Mouse (Mus musculus) liver, adult 2 months (tissue): ENCODE results near the gene Cdkal1. TPM values are rescaled to one million over a fixed set of nuclear protein-coding genes. Genes with fewer than 3 reads are reported as not detected.
A peak's percentile ranks its signal among the peaks of the same experiment; 100 is the strongest.

Experiments
- DNase-seq: peaks from one replicate; pipeline ENCODE4 v3.0.0-alpha.2; 2011; ENCODE audit warnings: low read depth, low spot score; ENCODE audit errors: extremely low read depth
- H3K27ac ChIP-seq: fragments of 200-500 bp; replicated peaks from 2 replicates; pipeline ENCODE4 v1.5.1; 2012; ENCODE audit warnings: low read depth, mild to moderate bottlenecking, control low read depth, inconsistent platforms, low read length; ENCODE audit not compliant: insufficient read depth
- H3K27me3 ChIP-seq: fragments of 200-500 bp; 2 replicates; pipeline ENCODE4 v1.6.1; 2012; ENCODE audit warnings: mild to moderate bottlenecking, moderate library complexity, low read length, inconsistent platforms; ENCODE audit not compliant: control insufficient read depth, insufficient read depth
- H3K36me3 ChIP-seq: fragments of 200-500 bp; 2 replicates; pipeline ENCODE4 v1.6.1; 2012; ENCODE audit warnings: low read length, inconsistent platforms; ENCODE audit not compliant: control insufficient read depth, insufficient read depth
- H3K4me1 ChIP-seq: fragments of 200-500 bp; 2 replicates; pipeline ENCODE4 v1.6.1; 2011; ENCODE audit warnings: low read length; ENCODE audit not compliant: control insufficient read depth, insufficient read depth
- H3K4me3 ChIP-seq: fragments of 200-500 bp; 2 replicates; pipeline ENCODE4 v1.5.1; 2011; ENCODE audit warnings: low read depth, mild to moderate bottlenecking, control low read depth, low read length, moderate library complexity; ENCODE audit not compliant: insufficient read depth
- H3K79me2 ChIP-seq: fragments of 200-500 bp; 2 replicates; pipeline ENCODE4 v1.6.1; 2012; ENCODE audit warnings: inconsistent platforms, mild to moderate bottlenecking, low read length, moderate library complexity; ENCODE audit not compliant: control insufficient read depth, insufficient read depth
- H3K9ac ChIP-seq: fragments of 200-500 bp; 2 replicates; pipeline ENCODE4 v1.6.1; 2012; ENCODE audit warnings: low read depth, mild to moderate bottlenecking, control low read depth, inconsistent platforms, low read length
- CTCF ChIP-seq: fragments of 200-500 bp; IDR thresholded peaks from 2 replicates; pipeline ENCODE4 v1.5.1; 2011; ENCODE audit warnings: low read depth, low read length, control low read depth
- POLR2A ChIP-seq: fragments of 200-500 bp; IDR thresholded peaks from 2 replicates; pipeline ENCODE4 v1.6.1; 2011; ENCODE audit warnings: low read length, control low read depth; ENCODE audit not compliant: insufficient read depth; ENCODE audit errors: extremely low read depth
- WGBS: fragments of 180-500 bp; shearing (Covaris S2); methylation state at CpG from one replicate; pipeline ENCODE4 v1.1.7; 2018; 5-methylcytosine and 5-hydroxymethylcytosine counted together
- polyA plus RNA-seq: library from polyadenylated mRNA; depleted of rRNA; stranded (reverse); fragments of >200 nt; gene quantifications from 2 replicates; pipeline ENCODE4 v1.2.3, GENCODE M21; 2012
- total RNA-seq: library from RNA; depleted of rRNA; stranded (reverse); fragments of >200 nt; gene quantifications from 2 replicates; pipeline ENCODE4 v1.2.3, GENCODE M21; 2014

Gene Cdkal1
- total and polyA plus RNA-seq, 2 experiments = 1.7 to 13.6 TPM

DNA sequence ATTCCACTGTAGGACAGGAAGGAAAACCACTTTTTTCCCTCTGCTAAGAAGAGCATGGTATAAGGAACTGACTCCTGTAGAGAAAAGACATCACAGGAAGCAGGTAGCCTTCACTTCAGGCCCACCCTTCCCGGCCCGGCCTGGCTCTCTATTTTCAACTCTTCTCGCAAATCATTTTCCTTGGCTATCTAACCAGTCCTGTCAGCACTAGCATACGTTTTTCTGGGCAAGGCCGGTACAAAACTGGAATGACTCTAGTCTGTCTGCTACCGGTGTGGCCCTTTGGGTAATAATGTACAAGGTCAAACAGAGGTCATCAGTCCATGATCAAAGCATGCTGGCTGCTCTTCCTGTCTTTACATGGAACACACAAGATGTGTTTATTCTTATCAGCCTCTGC lies 81.9 kb downstream of the Cdkal1 start:
- Histone ChIP-seq H3K27ac (peak overlapping the region; percentile 22), H3K4me1 (peaks cover 9% of the 10 kb centered on the region), H3K79me2 (no peaks in the 10 kb centered on the region), H3K9ac (no peak overlapping the region), H3K27me3 (no peaks in the 10 kb centered on the region), H3K4me3 (no peak overlapping the region), H3K36me3 (no peaks in the 10 kb centered on the region)
- TF ChIP-seq POLR2A = no peak
- TF ChIP-seq CTCF = no peak
- peak; percentile 42 for DNase-seq
- 37% methylated on average over 6 of the region's 6 CpGs for WGBS

DNA sequence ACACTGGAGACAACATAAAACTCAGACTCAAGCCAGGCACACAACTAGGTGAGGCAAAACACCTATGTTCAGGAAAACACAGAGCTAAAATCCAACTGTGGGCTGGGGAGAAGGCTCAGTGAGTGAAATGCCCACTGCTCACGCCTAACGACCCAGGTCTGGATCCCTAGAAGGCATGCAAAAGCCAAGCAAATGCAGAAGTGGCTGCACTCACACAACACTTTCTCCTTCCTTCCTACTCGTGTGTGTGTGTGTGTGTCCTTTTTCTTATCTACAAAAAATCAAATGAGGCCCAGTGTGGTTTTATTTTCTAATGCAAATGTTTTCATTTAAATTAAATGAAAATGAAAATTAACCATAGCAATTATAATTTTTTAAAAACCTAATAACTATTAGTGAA lies 82.5 kb downstream of the Cdkal1 start:
- WGBS = 81% methylated on average over 3 of the region's 3 CpGs
- no peak overlapping the region for H3K27ac ChIP-seq
- no peak overlapping the region for H3K4me3 ChIP-seq
- no peaks in the 10 kb centered on the region for H3K27me3 ChIP-seq
- no peak for DNase-seq
- peaks cover 9% of the 10 kb centered on the region for H3K4me1 ChIP-seq
- no peak for TF ChIP-seq POLR2A
- no peak for TF ChIP-seq CTCF
- H3K79me2 ChIP-seq = no peaks in the 10 kb centered on the region
- no peaks in the 10 kb centered on the region for H3K36me3 ChIP-seq
- H3K9ac ChIP-seq = no peak overlapping the region

DNA sequence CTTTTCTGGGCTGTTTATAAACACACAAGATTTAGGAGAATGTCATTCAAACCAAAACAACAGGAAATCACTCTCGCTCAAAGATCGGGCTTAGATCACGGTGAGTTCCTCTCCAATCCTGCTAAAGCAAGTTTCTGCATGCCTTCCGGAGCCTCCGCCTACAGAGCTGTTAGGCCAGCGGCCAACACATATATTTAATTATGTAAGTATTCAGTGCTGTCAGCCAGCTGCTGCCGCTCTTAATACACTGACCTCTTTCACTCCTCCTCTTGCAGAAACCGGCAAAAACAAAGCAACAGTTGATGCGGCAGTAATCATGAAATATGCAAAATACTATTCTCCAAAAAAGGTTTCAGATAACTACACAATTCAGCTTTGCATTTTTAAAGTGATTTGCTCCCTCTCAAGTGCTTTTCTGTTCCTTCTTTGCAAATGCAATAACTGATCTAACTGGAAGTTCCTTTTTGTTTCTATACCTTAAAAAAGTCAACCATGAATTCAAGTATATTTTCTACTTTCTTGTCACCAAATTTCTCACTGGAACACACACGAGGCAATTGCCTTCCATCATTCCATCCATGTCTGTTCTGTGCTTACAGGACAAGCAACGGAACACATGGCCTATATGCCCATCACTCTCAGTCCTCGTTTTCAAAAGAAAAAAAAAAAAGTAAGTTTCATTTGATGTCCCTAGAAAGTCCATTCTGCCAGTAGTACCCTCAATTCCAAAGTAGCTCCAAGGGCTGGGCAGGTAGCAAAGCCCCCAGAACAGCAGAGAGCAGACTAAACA lies 85.6 kb downstream of the Cdkal1 start:
- TF ChIP-seq POLR2A (no peak), CTCF (no peak)
- Histone ChIP-seq H3K9ac (no peak overlapping the region), H3K4me1 (peaks cover 12% of the 10 kb centered on the region), H3K27me3 (no peaks in the 10 kb centered on the region), H3K36me3 (no peaks in the 10 kb centered on the region), H3K27ac (no peak overlapping the region), H3K79me2 (no peaks in the 10 kb centered on the region), H3K4me3 (no peak overlapping the region)
- WGBS = 34% methylated on average over 12 of the region's 12 CpGs
- DNase-seq = no peak

DNA sequence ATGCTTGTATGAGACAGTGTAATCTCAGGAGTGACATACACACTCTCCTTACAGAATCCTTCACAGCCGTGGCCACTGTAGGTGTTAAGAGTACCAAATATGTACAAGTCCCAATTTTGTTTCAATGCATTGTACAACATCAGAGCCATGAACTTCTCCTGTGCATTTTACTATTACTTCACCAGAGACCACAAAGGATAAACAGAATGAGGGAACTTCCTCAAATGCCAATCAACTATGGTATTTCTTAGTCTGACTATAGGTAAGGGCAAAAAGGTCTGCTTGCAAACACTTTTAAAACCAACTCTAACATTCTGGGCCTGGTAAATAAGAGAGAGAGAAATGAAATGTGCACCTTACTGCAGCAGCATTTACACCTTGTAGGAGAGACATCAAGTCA lies 87.4 kb downstream of the Cdkal1 start:
- Histone ChIP-seq H3K27ac (no peak overlapping the region), H3K79me2 (no peaks in the 10 kb centered on the region; the same call in 1 of the 2 replicates), H3K9ac (no peak overlapping the region), H3K4me3 (no peak overlapping the region), H3K4me1 (peaks cover 3% of the 10 kb centered on the region), H3K36me3 (no peaks in the 10 kb centered on the region), H3K27me3 (no peaks in the 10 kb centered on the region)
- 83% methylated on average over 1 of the region's 1 CpGs for WGBS
- TF ChIP-seq POLR2A = no peak
- no peak for TF ChIP-seq CTCF
- no peak for DNase-seq

DNA sequence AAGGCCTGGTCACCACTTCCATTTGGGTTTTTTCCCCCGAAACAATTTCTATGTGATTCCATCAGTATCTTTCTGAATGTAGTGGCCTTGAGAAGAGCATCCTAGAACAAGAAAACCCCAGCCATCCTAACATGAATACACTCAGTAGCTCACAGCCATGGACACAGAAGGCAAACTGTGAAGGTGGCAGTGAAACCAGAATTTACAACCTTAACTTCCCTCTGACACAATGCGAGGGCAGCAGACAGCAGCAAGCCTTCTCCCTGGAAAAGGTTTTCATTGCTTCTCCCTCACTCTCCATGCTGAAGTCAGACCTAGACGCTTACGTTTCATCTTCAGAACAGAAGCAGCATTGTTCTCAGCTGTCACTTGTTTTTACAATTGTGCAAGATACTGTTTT lies 87.9 kb downstream of the Cdkal1 start:
- 73% methylated on average over 4 of the region's 4 CpGs for WGBS

DNA sequence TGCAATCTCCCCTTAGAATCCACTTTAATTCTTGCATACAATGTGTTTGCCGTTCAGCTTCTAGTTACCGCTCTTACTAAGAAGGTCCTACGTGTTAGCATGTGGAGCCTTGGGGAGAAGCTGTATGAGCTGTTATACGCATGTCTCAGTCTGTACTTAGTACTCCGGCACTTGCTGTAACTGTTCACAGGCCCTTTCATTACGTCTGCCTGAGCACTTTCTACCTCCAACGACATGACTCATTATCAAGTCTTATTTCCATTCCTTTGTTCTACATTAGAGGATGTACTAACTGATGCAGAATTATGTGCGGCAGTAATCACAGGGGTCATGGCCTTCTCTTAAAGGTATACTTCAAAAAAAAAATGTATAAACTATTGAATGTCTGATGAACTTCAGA lies 89.1 kb downstream of the Cdkal1 start:
- Histone ChIP-seq H3K27ac (no peak overlapping the region), H3K36me3 (no peaks in the 10 kb centered on the region), H3K27me3 (no peaks in the 10 kb centered on the region), H3K79me2 (no peaks in the 10 kb centered on the region; the same call in 1 of the 2 replicates), H3K9ac (no peak overlapping the region), H3K4me3 (no peak overlapping the region), H3K4me1 (peaks cover 3% of the 10 kb centered on the region)
- no peak for DNase-seq
- WGBS = 89% methylated on average over 8 of the region's 8 CpGs
- no peak for TF ChIP-seq CTCF
- no peak for TF ChIP-seq POLR2A

More for the DNA sequence above, 87.9 kb downstream of the Cdkal1 start:
- Histone ChIP-seq H3K27me3 (no peaks in the 10 kb centered on the region), H3K4me1 (peaks cover 3% of the 10 kb centered on the region), H3K27ac (no peak overlapping the region), H3K4me3 (no peak overlapping the region), H3K79me2 (no peaks in the 10 kb centered on the region; the same call in 1 of the 2 replicates), H3K9ac (no peak overlapping the region), H3K36me3 (no peaks in the 10 kb centered on the region)
- DNase-seq = no peak
- TF ChIP-seq POLR2A (no peak), CTCF (no peak)
